Mouse (Mus musculus) spleen, embryonic (tissue): Measurements from ENCODE around the gene Gm6890.
"Not testable (repeated sequence)": the region's sequence is repeated elsewhere in the genome, so short reads cannot be mapped to it uniquely, and the experiment has no call there.

Source experiments
- CTCF ChIA-PET: fragments of 350-600 bp; sonication (Branson Sonifier 250); formaldehyde crosslinking; loops from one replicate; lab custom pipeline; 2022; lab: Charles Lee

Gm6890 gene

GRCm38 (mm10) chrX:74740627-74741026 lies at the start of gene Gm6890:
Gm6890 (plus strand) TSS chrX:74740927.
- CTCF ChIA-PET = not testable (repeated sequence)

GRCm38 (mm10) chrX:74726195-74726594 lies 14.5 kb upstream of the Gm6890 start:
- CTCF ChIA-PET = not testable (repeated sequence)

- CTCF ChIA-PET = not testable (repeated sequence)
Measured at GRCm38 (mm10) chrX:74770715-74771114, 30.0 kb downstream of the Gm6890 start.
